Mouse (Mus musculus): ENCODE measurements around the gene Prkd2.

Prkd2 gene

GRCm38 (mm10) chr7:16858336-16858735, 15.6 kb downstream of the Prkd2 start:
- peak in 1 of 2 experiments; percentile 71 for DNase-seq (ENCODE audit: inconsistent age in 2 of 2, low spot score in 1 of 2)

GRCm38 (mm10) chr7:16859902-16860651, 17.4 kb downstream of the Prkd2 start:
- peak in 1 of 2 experiments; percentile 82 for DNase-seq (ENCODE audit: inconsistent age in 2 of 2, low spot score in 1 of 2)

GRCm38 (mm10) chr7:16867488-16867887, 24.8 kb downstream of the Prkd2 start:
- DNase-seq (ENCODE audit: inconsistent age in 2 of 2, low spot score in 1 of 2) = no peak

- DNase-seq (ENCODE audit: inconsistent age in 2 of 2, low spot score in 1 of 2) = peak; percentile 64 to 68
These were observed 26.8 kb downstream of the Prkd2 start for GRCm38 (mm10) chr7:16869497-16869896.

- DNase-seq (ENCODE audit: inconsistent age in 2 of 2, low spot score in 1 of 2) = no peak
These were observed 28.9 kb downstream of the Prkd2 start for GRCm38 (mm10) chr7:16871600-16871999.

GRCm38 (mm10) chr7:16872478-16872877, 29.8 kb downstream of the Prkd2 start:
- no peak for DNase-seq (ENCODE audit: inconsistent age in 2 of 2, low spot score in 1 of 2)

GRCm38 (mm10) chr7:16873392-16873791, 30.7 kb downstream of the Prkd2 start:
- DNase-seq (ENCODE audit: inconsistent age in 2 of 2, low spot score in 1 of 2) = no peak

- peak; percentile 83 to 92 for DNase-seq (ENCODE audit: inconsistent age in 2 of 2, low spot score in 1 of 2)
These were observed 31.5 kb downstream of the Prkd2 start for GRCm38 (mm10) chr7:16874190-16874589.

- DNase-seq (ENCODE audit: inconsistent age in 2 of 2, low spot score in 1 of 2) = peak; percentile 100
These were observed 32.1 kb downstream of the Prkd2 start for GRCm38 (mm10) chr7:16874756-16875309.

- no peak for DNase-seq (ENCODE audit: inconsistent age in 2 of 2, low spot score in 1 of 2)
These were observed 32.4 kb downstream of the Prkd2 start, which contains the start of gene Dact3 for GRCm38 (mm10) chr7:16875310-16875325. TSS of gene Dact3 (plus strand) at chr7:16875317.

- DNase-seq (ENCODE audit: inconsistent age in 2 of 2, low spot score in 1 of 2) = no peak
These were observed 32.6 kb downstream of the Prkd2 start for GRCm38 (mm10) chr7:16875326-16875725.

- DNase-seq (ENCODE audit: inconsistent age in 2 of 2, low spot score in 1 of 2) = peak in 1 of 2 experiments; percentile 37
These were observed 33.3 kb downstream of the Prkd2 start for GRCm38 (mm10) chr7:16876006-16876405.

GRCm38 (mm10) chr7:16876608-16877007, 33.9 kb downstream of the Prkd2 start:
- DNase-seq (ENCODE audit: inconsistent age in 2 of 2, low spot score in 1 of 2) = peak; percentile 45 to 54

- DNase-seq (ENCODE audit: inconsistent age in 2 of 2, low spot score in 1 of 2) = no peak
These were observed 35.0 kb downstream of the Prkd2 start for GRCm38 (mm10) chr7:16877717-16878116.

GRCm38 (mm10) chr7:16879796-16880547, 37.3 kb downstream of the Prkd2 start:
- DNase-seq (ENCODE audit: inconsistent age in 2 of 2, low spot score in 1 of 2) = no peak

- no peak for DNase-seq (ENCODE audit: inconsistent age in 2 of 2, low spot score in 1 of 2)
These were observed 37.9 kb downstream of the Prkd2 start for GRCm38 (mm10) chr7:16880615-16881014.

- DNase-seq (ENCODE audit: inconsistent age in 2 of 2, low spot score in 1 of 2) = no peak
These were observed 40.5 kb downstream of the Prkd2 start for GRCm38 (mm10) chr7:16883162-16883561.

- no peak for DNase-seq (ENCODE audit: inconsistent age in 2 of 2, low spot score in 1 of 2)
These were observed 41.6 kb downstream of the Prkd2 start for GRCm38 (mm10) chr7:16884334-16884733.

- DNase-seq (ENCODE audit: inconsistent age in 2 of 2, low spot score in 1 of 2) = no peak
These were observed 42.6 kb downstream of the Prkd2 start for GRCm38 (mm10) chr7:16885271-16885776.

GRCm38 (mm10) chr7:16885905-16886304, 43.2 kb downstream of the Prkd2 start:
- no peak for DNase-seq (ENCODE audit: inconsistent age in 2 of 2, low spot score in 1 of 2)

GRCm38 (mm10) chr7:16890536-16890935, 47.8 kb downstream of the Prkd2 start:
- no peak for DNase-seq (ENCODE audit: inconsistent age in 2 of 2, low spot score in 1 of 2)

- peak; percentile 61 to 75 for DNase-seq (ENCODE audit: inconsistent age in 2 of 2, low spot score in 1 of 2)
These were observed 48.2 kb downstream of the Prkd2 start for GRCm38 (mm10) chr7:16890944-16891343.

Measured in adrenal gland, adult (tissue).